Mouse (Mus musculus): ENCODE data around the gene Dnajc8.

Gene Dnajc8

DNA sequence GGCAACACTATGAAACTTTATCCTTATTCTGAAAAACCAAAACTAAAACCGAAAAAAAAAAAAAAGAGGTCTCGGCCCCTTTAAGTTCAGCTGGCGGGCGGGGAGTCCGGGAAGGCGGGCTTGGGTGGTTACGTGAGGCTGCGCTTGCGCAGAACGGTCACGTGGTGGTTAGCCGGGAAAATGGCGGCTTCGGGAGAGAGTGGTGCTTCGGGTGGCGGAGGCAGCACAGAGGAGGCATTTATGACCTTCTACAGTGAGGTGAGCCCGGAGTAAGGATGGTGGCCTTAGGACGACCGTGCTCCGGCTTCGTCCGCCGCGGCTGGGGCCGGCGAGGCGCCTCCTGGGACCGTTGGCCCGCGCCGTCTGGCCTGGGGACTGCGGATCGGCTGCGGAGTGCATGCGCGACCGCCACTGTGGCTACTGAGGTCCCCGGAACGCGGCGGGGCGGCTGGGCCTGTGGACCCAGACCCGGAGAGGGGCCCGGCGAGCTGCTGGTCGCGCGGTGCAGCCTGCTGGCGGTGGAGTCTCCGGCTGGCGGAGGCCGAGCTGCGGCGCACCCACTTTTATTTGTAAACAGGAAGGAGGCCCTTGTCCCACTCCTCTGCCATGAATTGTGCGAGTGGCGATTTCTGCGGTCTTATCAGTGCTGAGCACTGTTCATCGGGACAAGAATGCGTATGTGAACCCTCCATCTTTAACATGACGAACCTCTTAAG, at the start of gene Dnajc8:
Dnajc8 (plus strand) TSS at position 145 of the 716 bp plus-strand sequence.
- DNase-seq: peak; percentile 98

DNA sequence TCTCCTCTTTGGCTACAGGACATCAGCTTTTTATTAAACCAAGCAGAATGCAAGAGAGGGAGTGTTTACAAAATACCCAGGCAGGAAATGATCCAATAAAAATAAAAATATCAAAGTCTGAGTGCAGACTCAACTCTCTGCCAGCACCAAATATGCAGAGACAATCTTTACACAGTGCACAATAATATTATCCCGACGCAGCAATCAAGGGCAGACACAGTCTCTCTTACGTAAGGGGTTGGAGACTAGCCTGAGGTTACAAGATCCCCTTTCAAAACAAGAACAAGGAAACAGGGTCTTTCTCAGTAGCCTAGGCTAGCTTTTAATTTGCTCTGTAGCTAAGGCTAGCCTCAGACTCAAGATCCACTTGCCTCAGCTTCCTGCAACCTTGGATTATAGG, 46.8 kb upstream of the Dnajc8 start:
- no peak for DNase-seq

- no peak for DNase-seq
Observed at GRCm38 (mm10) chr4:132488976-132489375, 46.4 kb upstream of the Dnajc8 start.

DNA sequence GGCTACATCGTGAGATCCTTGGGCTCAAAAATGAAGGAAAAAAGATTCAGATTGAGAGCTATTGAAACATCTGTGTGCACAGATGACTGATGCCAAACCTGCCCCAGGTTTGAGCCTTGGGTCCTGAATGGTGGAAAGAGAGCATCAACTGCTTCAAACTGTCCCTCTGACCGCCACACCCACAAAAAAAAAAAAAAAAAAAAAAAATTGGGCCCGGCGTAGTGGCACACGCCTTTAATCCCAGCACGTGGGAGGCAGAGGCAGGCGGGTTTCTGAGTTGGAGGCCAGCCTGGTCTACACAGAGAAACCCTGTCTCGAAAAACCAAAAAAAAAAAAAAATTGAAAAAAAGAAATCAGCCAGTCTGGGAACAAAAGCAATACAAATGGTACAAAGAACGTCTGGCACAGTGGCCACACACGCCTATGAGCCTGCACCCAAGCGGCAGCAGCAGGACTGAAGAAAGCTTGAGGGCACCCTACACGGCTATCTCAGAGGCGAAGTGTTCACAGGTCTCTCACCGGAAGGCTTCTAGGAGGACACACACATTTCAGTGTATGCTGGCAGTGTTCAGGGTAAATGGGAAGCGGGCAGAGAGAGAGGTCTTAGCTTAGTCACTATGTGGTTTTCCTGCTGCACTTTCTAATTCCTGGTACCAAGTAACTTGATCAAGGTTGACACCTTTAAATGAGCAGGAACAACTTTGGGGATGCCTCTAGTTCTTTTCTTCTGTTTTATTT, 44.9 kb upstream of the Dnajc8 start:
- no peak for DNase-seq

DNA sequence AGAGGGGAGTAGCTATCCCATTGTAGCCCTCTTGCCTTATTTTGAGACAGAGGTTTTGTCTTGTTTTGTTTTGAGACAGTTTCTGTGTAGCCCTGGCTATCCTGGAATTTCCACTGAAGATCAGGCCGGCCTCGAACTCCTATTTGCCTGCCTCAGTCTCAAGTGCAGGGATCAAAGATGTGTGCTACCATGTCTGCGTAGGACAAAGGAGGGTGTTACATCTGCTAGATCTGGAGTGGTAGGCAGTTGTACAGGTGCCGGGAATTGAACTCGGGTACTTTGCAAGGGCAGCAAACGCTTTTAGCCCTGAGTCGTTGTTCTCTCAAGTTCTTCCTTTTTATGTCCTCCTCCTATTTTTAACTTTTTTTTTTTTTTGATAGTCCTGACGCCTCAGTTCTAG, 44.3 kb upstream of the Dnajc8 start:
- DNase-seq: no peak

DNA sequence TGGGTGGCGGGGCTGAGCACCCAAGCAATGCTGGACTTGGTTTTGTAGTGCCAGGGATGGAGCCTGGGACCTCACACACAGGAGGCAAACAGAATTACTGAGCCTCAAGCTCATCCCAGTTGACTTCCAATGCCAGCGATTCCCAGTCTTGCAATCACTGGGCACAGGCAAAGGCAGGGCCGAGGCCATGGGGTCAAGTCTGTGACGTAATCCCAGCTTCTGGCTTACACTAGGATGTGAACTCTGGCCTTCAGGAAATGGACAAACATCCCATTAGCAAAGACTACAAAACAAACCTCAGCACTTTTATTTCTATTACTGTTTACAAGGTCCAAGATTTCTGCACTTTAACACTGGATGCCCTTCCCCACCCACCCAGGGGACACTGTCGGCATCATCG, 43.6 kb upstream of the Dnajc8 start:
- DNase-seq: peak; percentile 18 to 44

DNA sequence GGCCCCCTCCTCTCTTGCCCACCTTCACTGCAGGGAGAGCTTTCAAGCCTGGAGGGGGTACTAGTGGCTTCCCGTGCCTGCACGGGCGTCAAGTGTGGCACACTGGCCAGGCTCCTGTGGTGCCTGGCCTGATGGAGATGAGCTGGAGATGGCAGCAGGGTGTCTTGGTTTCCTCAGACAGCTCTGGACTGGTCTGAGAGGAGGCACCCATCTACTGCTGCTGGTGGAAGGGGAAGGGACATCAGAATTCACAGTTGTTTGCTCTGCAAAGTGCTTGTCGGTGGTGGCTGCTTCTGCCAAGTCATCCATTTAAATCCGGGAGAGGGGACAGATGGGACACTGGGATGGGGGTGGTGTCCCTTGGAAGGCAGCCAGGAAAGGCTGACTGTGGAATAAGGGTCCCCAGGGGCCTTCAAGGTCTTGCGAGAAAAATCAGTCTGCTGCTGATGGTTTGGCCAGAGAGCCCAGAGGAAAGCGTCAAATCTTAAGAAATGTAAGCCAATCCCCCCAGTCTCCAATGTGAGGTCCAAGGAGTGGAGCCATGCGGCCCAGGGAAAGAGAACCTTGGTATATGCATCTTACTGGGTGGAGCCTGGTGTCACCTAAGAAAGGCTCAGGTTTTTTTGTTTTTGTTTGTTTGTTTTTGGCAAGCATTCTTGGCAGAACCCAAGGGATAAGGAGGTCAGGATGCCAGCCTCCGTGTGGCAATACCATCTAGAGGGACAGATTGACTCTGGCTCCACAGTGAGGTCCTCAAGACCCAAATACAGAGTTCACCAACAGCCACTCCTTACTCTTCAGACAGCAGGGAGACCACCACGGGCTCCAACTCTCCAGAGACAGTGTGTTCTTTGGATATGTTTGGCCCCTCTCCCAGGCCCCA, 42.9 kb upstream of the Dnajc8 start:
- peak; percentile 94 to 95 for DNase-seq

DNA sequence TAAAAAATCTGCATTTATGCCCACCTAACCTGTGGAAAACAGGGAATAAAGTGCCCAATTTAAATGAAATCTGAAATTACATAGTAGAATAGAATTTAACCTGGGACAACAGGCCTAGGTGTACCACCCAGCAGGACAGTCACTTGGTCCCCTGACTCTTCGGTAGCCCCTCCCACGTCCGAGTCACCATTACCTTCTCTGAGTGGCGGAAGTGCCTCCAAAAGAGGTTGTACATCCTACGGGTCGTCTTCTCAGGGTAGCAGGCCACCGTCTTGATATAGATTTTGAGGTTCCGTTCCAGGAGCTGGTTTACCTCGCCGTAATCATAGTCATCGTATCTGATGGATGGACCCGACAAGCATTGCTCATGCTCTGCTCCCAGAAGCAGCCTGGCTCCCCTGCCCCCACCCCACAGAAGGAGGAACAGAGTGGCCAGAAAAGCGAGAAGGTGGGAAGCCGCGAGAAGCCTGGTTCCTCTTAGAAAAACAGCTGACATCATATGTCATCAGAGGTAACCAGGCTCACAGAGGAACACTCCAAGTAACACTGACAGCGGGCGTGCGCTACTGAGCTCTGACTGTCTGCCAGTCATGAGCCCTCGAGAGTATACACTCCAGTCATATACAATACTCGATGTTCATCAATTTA, 41.0 kb upstream of the Dnajc8 start:
- DNase-seq: no peak

GRCm38 (mm10) chr4:132501639-132502038, 33.7 kb upstream of the Dnajc8 start:
- no peak for DNase-seq

GRCm38 (mm10) chr4:132503344-132503743, 32.0 kb upstream of the Dnajc8 start:
- no peak for DNase-seq

- no peak for DNase-seq
Observed at GRCm38 (mm10) chr4:132505034-132505738, 30.2 kb upstream of the Dnajc8 start.

GRCm38 (mm10) chr4:132505800-132506199, 29.6 kb upstream of the Dnajc8 start:
- no peak for DNase-seq

DNA sequence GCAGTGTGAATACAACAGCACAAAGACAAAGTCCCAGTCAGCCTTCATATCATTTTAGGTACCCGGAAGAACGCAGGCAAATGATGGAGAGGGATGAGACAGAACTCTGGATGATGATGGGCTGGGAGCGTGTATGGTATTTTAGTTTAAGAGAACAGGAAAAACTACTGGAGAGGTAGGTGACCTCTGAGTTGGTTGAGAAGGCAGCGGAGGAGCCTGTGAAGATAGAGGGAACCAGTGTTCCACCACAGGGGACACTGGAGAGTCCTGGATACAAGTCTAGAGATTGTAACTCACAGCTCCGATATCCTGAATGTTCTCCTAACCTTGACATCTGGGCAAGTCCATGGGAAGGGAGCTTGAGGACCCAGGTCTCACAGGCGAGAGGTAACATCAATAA, 29.1 kb upstream of the Dnajc8 start:
- DNase-seq: no peak

DNA sequence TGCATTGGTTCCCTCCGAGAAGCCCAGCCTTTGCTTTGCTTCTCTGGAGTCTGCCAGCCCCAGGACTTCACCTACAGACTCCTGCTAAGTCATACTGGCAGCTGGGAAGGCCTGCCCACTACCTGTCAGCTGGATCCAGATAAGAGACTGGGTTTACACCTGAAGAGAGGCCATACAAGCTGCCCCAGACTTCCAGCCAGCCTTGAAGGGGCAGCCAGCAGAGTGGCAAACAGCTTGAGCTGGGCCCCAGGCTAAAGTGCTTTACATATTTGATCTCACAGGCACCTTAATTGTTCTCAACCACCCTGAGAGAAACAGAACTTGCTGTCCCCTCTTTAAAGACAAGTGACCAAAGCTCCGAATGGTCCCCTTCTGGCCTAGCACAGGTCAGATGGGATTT, 28.1 kb upstream of the Dnajc8 start:
- no peak for DNase-seq

- peak; percentile 86 to 89 for DNase-seq
Observed at GRCm38 (mm10) chr4:132509621-132510296, 25.6 kb upstream of the Dnajc8 start.

- peak; percentile 98 to 99 for DNase-seq
Observed at GRCm38 (mm10) chr4:132510352-132510798, 25.0 kb upstream of the Dnajc8 start, which contains the start of gene Sesn2. TSS of gene Sesn2 (minus strand) at chr4:132510501.

GRCm38 (mm10) chr4:132512080-132512479, 23.3 kb upstream of the Dnajc8 start:
- DNase-seq: no peak

- peak; percentile 36 to 39 for DNase-seq
Observed at GRCm38 (mm10) chr4:132513395-132514273, 21.7 kb upstream of the Dnajc8 start.

DNA sequence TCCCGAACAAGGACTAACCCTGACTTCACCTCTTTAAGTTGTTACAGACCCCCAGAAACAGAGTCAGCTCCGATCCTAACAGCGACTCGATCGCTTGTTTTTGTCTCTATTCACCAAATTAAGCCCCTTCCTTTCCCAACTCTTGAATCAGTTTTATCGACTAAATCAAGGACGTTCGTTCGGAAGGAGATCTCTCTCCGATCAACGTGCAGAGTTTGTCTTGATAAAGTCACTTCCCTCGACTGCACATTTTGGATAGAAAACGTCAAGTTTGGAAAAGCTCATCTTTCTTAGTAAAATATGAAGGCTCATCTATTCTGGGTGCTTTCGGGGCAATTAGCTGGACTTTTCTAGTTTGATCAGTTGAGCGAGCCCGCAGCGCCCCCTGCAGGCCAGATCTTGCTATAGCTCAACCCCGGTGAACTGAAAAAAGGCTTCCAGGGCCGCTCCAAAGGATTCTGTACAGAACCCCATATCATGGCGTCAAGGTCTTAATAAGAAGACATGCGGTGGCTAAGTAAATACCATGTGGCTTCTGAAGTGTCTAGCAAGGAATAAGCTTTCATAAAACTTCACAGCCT, 20.7 kb upstream of the Dnajc8 start:
- peak; percentile 91 to 93 for DNase-seq
